Mouse (Mus musculus): ENCODE measurements at regions not wholly inside any gene's neighbourhood (a gene's known extent, or its start where the extent isn't known, plus 50 kb on each side); places are given as distances from the start of the nearest gene placed in this dataset.

DNA sequence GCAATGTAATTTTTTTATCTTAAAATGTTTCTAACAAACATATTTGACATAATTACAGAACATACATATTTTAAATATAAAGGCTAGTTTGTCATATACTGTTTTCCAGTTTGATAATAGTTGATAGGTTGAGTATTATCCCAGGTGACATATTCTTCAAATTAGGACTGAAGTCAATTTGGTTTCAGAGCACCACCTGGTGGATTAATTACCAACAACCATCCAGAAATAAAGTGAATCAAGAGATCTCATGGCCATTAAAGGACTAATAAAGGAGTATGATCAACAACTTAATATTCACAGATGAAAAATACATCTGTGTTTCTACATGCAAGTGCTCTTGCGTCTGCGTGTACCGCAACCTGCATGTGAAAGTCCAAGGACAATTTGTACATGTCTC is 50.3 kb upstream of the Nmu start:
- DNase-seq = peak; percentile 30

DNA sequence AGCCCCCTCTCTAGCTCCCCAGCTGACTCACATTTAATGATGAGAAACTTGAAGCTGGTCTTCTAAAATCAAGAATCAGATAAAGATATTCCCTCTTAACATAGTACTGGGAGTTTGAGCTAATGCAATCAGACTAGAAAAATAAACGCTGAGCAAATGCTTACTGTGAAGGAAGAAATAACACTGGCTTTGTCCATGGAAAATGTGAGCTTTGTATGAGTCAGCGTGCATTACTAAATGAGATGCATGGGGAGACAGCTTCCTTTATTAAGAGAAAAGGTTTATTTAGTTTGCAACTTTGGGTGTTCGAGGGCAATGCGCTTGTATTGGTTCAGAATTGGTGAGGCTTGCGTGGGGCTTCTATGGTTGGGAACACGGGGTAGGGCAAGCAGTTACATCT is 52.7 kb upstream of the Nmu start:
- no peak for DNase-seq

DNA sequence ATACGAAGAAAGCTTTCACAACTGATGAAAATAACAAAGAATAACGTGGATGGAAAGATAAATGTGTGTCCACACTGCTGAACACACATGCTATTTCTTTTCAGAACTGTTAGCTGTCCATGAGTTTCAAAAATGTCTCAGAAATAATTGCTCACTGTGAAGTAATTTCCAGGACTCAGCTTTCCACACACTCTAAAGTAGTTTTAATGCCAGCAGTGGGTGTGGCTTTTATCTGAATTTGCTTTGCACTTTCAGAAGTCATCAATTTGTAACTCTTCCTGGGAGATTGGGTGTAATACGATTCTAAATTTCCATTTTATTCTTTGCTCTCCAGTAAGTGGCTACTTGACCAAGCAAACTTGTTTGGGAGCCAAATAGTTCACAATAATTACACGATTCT is 53.5 kb upstream of the Nmu start:
- peak; percentile 9 for DNase-seq

DNA sequence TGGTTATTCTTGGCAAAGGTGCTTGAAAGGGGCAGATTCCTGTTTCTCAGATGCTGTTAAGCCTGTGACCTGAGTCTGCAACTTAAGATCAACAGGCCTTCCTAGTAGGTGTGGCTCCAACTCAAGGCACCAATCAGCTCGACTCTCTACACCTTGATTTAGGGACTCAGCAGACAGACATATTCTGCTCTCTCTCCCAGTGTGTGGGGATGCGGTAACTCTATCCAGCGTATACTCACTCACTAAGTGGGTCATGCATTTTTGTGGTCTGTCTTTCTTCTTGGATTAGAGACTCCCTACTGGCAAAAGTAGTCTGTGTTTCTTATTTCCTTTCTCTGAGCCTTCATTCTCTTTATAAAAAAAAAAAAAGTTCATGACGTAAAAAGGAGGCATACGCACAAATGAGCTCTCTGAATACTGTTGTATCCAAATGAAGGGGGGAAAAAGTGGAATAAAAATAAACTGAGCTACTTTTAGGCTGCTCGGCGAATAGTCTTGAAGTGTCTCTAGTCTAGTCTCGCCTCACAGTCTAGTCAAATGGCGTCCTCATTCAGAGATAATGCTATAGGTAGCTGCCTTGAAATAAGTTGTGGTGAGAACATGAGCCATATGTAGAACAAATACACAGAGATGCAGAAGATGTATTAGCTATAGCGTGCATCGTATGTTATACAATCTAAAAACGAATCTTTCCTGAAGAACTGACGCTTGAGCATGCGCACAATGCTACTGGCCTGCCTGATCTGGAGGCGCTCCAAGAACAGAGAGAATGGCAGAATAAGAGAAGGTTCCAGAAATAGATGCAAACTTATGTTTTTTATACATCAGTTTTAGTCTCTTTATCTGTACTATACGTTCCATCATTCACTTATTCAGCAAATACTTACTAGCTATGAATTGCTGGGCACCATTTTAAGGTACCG is 55.6 kb upstream of the Nmu start:
- DNase-seq = no peak

DNA sequence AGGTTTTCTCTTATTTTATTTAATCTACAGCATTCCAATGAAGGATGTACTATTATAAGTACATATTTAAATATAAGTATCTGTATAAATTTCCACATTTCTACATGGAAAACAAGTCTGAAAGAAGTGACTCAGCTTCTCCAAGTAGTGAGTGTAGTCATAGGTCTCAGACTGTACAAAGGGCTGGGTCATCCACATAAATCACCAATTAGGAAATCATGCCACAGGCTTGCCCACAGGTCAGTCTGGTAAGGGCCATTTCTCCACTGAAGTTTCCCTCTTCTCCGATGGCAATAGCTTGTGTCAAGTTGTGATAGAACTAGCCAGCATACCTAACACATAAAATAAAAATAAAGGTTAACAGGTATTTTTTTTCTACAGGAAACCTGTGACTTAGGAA is 56.3 kb upstream of the Nmu start:
- DNase-seq = no peak

DNA sequence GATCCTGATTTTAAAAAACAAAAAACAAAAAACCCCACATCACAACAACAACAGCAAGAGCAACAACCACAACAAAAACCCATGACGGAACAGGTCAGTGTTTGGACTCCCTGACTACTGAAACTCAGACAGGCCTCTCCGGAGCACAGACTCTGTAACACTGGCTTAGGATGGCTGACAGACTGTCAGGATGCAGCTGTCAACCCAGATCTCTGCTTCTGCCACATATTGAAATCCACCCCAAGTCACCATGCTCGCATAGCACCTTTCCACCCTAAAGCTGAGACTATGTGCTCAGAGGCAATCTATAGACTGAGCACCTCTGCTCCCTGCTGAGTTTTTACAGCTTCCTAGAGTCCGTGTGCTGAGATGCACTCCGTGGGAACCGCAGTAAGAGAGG is 57.0 kb upstream of the Nmu start:
- DNase-seq = no peak

DNA sequence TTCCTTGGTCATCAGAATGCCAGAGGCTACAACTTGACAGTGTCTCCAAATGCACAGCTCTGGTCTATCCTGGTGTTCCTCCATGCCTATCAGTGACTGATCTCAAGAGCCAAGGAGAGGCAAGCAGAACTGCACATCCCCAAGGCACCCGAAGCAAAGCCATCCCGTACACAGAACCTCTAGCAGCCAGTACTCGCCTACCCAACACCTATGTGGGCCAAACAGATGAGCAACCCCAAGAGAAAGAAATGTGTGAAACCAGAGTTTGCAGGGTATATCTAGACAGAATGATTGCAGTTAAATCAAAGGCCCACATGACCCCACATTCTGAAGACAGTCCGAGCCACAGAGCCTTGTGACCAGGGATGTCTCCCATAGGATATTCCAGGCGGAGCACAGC is 60.0 kb upstream of the Nmu start:
- no peak for DNase-seq

DNA sequence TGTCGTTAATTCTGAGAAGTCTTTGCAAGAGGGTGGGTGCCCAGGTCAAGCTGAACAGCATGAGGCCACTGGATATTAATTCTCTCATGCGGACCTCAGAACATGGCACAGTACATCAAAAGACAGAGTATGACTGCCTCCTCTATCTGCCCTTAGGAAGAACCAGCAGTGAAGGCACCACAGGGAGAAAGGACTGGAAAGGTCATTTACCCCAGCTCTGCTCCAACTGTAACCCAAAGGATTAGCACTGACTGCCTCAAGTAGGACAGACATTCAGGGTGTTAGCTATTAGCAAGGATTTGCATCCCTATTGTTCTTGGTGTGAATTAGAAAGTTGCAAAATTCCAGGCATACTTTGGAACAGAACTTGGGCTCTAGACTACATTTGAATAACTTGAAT is 58.2 kb upstream of the Gm7271 start:
- DNase-seq = no peak

DNA sequence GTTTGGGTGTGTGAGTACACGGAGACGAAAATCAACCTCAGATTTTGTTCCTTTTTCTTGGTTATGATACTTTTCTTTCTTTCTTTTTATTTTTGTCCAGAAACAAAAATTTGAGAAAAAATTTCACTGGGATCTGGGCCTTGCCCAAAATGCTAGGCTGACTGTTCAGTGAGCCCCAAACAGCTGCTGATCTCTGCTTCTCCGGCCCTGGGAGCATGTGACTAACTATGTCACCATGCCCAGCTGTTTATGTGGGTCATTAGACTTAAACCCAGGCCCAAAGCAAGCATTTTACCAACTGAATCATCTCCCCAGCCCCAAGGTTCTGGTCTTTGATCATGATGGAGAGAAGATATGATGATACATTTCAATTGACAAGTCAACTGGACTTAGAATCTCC is 56.3 kb upstream of the Gm7271 start:
- no peak for DNase-seq

DNA sequence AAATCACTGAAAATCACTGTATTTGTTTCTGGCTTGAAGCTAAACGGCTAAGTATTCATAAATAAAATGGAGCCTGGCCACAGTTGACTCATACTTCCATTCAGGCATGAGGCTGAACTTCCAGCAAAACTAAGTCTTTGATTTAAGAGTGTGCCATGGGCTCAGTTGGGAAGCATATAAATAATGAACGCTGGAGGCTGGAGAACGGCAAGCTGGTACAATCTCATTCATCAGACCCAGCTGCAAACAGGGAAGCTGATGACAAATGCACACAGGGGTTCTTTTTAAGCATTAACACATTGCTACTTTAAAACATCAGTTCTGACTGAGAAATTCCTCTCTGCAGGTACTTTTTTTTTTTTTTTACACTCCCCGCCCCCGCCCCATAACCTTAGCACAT is 54.4 kb upstream of the Gm7271 start:
- no peak for DNase-seq

DNA sequence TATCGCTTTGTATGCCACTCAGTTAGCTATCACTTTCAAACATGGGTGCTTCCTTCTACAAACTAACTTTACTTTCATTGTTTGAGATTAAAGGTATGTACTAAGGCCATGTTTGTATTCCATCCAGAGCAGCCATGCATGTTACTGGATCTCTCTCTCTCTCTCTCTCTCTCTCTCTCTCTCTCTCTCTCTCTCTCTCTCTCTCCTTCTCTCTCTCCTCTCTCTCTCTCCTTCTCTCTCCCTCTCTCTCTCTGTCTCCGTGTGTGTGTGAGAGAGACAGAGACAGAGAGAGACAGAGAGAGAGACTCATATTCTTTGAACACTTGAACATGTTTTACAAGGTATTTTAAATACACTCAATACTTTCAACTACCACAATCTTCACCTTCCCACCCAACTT is 50.2 kb upstream of the Gm7271 start:
- DNase-seq = no peak

All from lung, postnatal 36 days (tissue).